Mouse (Mus musculus): ENCODE measurements around the gene Acsm3. TPM values are rescaled to one million over a fixed set of nuclear protein-coding genes. Genes with fewer than 3 reads are reported as not detected.
"Not testable (repeated sequence)": the region's sequence is repeated elsewhere in the genome, so short reads cannot be mapped to it uniquely, and the experiment has no call there.

The Acsm3 gene
- polyA plus RNA-seq (2016; fragmentation: Nextera tagmentation; extraction: Ambion mirVana), result 0.26 and 0.30 TPM in 2 replicates

DNA sequence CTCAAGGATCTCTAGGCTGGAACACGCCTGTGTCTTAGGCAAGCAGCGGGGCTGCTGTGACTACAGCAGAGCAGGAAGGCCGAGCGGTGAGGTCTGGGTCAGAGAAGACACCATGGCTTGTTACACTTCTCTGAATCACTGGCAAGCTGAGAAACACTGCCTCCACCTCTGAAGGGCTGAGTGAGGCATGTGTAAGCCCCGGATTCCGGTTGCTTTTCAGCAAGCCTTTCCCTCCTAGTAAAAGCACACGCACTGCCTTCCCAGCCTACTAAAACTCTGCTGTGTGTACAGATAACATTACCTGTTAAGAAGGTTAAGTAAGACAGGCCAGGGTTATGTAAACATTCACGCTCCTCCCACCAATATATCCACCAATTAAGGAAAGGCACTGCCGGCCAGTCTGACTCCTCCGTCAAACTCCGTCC is at the start of gene Acsm3:
TSS of gene Acsm3 (plus strand) at position 397 of the 425 bp plus-strand sequence.
- no peak within 1 kb of the TSS for H3K4me3 ChIP-seq
- DNase-seq (ENCODE audit: low spot score), result no peak
- H3K27me3 ChIP-seq (ENCODE audit: low read depth, poor library complexity, severe bottlenecking), result no peaks in the 10 kb centered on the region
- no peaks in the 10 kb centered on the region for H3K9me3 ChIP-seq (replicated peaks)
- no peaks in the 10 kb centered on the region for H3K4me1 ChIP-seq
- WGBS, result 54% methylated on average over 11 of the region's 11 CpGs
- H3K27ac ChIP-seq, result no peak within 1 kb of the TSS
- H3K36me3 ChIP-seq, result no peaks in the 10 kb centered on the region

DNA sequence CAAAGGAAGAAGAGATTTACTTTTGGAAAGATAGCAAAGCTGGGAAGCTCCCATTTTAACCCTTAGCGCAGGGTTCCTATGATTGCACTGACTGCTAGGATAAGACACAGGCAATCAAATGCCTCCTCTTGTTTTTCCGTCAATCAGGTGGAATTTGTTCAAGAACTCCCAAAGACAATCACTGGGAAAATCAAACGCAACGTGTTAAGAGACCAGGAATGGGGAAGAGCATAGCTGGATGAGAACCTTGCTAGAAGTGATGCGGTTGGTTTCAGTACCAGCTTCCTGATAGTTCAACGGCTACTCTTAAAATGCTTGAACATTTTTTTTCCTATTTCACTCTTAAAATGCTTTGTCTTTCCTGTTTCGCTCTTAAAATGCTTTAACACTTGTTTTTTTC is 46.6 kb upstream of the Acsm3 start:
- Histone ChIP-seq H3K27ac (no peak overlapping the region), H3K36me3 (peaks cover 51% of the 10 kb centered on the region), H3K27me3 (ENCODE audit: low read depth, poor library complexity, severe bottlenecking) (no peaks in the 10 kb centered on the region), H3K9me3 (replicated peaks) (no peaks in the 10 kb centered on the region), H3K4me1 (no peaks in the 10 kb centered on the region), H3K4me3 (no peak overlapping the region)
- WGBS, result 95% methylated on average over 7 of the region's 7 CpGs
- no peak for DNase-seq (ENCODE audit: low spot score)

DNA sequence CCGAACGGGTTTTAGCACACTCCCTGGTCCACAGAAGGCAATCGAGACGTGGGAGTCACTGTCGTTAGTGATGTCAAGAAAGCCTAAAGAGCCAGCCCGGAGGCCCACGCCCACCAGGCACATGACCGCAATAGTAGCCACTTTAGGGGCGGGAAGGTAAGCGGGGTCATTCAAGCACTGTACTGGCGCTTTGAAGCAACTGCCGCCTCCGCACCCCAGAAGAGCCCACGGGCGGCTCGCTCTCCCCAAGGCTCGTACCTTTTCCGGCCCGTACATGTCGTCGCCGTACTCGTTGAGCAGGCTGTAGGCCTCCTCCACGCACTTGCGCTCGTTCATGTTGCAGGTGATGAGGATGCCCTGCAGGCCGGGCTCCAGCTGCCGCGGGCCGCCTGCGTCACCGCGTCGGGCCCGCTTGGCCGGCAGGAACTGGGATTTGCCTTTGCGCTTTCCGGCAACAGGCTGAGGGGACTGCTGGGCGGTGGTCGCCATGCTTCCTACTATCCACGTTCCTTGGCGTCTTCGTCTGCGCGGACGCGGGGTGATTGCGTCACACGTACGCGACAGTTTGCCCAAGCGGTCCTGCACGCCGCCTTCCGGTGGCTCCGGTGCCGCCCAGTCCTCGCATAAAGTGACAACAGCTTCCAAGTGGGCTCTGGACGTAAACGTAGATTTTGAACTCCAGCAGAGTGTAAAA is 40.3 kb upstream of the Acsm3 start, which contains the start of gene Thumpd1:
TSS of gene Thumpd1 (minus strand) at position 546 of the 694 bp plus-strand sequence.
- peak; percentile 95 for DNase-seq (ENCODE audit: low spot score)
- Histone ChIP-seq H3K9me3 (replicated peaks) (no peaks in the 10 kb centered on the region), H3K4me1 (peaks cover 10% of the 10 kb centered on the region), H3K36me3 (peaks cover 38% of the 10 kb centered on the region), H3K27me3 (ENCODE audit: low read depth, poor library complexity, severe bottlenecking) (no peaks in the 10 kb centered on the region), H3K27ac (peak within 1 kb of the TSS; percentile 94), H3K4me3 (peak within 1 kb of the TSS; percentile 93)
- WGBS, result under 1% methylated on average over 60 of the region's 60 CpGs

DNA sequence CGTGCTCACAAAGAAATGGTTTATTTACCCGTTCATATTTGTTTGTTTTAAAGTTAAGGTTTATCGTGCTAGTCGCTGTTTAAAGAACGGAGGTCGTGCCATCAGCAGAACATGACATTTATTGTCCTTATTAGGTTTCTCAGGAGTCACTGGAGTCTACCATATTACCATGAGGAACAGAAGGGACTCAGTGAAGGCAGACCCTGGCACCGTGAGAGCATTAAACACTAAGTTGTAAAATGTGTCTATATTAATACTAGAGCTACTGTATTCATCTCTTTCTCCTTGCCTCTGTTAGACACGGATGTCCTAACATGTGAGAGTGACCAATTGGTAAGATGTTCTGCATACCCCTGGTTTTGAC is 39.8 kb upstream of the Acsm3 start:
- H3K36me3 ChIP-seq, result peaks cover 33% of the 10 kb centered on the region
- WGBS, result 17% methylated on average over 8 of the region's 8 CpGs
- peak overlapping the region; percentile 94 for H3K27ac ChIP-seq
- no peak for DNase-seq (ENCODE audit: low spot score)
- no peaks in the 10 kb centered on the region for H3K9me3 ChIP-seq (replicated peaks)
- H3K27me3 ChIP-seq (ENCODE audit: low read depth, poor library complexity, severe bottlenecking), result no peaks in the 10 kb centered on the region
- peaks cover 10% of the 10 kb centered on the region for H3K4me1 ChIP-seq
- peak overlapping the region; percentile 93 for H3K4me3 ChIP-seq

DNA sequence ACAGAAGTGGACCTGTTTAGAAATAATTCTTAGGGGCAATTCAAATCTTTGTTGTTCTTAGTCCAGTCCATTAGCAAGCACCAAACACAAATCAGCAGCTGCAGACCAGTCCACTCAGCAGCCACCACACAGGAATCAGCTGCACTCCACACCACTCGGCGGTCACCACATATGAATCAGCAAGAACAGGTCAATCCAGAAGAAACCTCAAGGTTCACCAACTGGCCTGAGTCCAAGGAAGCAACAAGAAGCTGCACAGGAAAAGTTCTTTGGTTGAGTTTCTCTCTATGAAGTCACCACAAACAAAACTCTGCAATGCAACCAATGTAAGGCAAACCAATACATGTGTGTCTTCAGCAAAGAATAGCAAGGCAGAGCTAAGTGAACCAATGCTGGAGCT is 33.1 kb upstream of the Acsm3 start:
- no peak overlapping the region for H3K27ac ChIP-seq
- no peaks in the 10 kb centered on the region for H3K9me3 ChIP-seq (replicated peaks)
- H3K36me3 ChIP-seq, result no peaks in the 10 kb centered on the region
- 89% methylated on average over 2 of the region's 2 CpGs for WGBS
- no peaks in the 10 kb centered on the region for H3K4me1 ChIP-seq
- DNase-seq (ENCODE audit: low spot score), result no peak
- H3K4me3 ChIP-seq, result no peak overlapping the region
- no peaks in the 10 kb centered on the region for H3K27me3 ChIP-seq (ENCODE audit: low read depth, poor library complexity, severe bottlenecking)

DNA sequence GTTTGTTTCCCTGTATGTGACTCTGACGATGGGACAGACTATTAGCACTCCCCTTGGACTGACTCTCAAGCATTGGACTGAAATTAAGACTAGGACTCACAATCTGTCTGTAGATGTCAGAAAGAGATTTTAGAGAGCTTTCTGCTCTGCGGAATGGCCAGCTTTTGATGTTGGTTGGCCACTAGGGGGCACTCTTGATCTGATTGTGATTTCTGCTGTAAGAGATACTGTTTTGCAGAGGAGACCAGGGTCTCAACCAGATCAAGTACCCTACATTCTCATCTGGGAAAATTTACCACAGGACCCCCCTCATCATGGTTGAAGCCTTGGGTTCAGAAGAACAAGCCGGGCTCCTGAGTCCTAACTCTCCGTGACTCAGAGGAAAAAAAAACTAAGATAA is 29.5 kb upstream of the Acsm3 start:
- not testable (repeated sequence) for H3K4me3 ChIP-seq; H3K4me1 ChIP-seq; H3K27ac ChIP-seq; H3K36me3 ChIP-seq; H3K27me3 ChIP-seq (ENCODE audit: low read depth, poor library complexity, severe bottlenecking); H3K9me3 ChIP-seq (replicated peaks); DNase-seq (ENCODE audit: low spot score)
- WGBS, result 84% methylated on average over 4 of the region's 4 CpGs

DNA sequence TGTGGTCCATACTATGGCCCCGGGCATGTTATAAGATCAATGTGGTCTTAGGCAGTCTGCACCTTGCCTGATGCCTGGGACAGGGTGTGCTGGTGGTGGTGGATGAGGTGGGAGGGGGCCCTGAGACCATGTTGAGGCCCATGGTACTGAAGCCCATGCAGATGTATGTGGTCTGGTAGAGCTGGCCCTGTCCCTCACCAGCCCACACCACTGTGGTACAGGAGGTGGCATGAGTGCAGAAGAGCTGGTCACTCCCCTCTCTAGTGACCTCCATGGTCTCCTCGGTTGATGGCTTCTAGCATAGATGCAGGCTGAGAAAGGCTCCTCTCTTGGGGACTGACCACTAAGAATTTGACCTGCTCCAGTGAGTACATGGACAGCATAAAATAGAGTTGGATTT is 21.8 kb upstream of the Acsm3 start:
- WGBS, result 86% methylated on average over 2 of the region's 2 CpGs
- no peaks in the 10 kb centered on the region for H3K4me1 ChIP-seq
- no peaks in the 10 kb centered on the region for H3K36me3 ChIP-seq
- DNase-seq (ENCODE audit: low spot score), result no peak
- H3K4me3 ChIP-seq, result no peak overlapping the region
- no peaks in the 10 kb centered on the region for H3K9me3 ChIP-seq (replicated peaks)
- H3K27me3 ChIP-seq (ENCODE audit: low read depth, poor library complexity, severe bottlenecking), result no peaks in the 10 kb centered on the region
- H3K27ac ChIP-seq, result no peak overlapping the region

DNA sequence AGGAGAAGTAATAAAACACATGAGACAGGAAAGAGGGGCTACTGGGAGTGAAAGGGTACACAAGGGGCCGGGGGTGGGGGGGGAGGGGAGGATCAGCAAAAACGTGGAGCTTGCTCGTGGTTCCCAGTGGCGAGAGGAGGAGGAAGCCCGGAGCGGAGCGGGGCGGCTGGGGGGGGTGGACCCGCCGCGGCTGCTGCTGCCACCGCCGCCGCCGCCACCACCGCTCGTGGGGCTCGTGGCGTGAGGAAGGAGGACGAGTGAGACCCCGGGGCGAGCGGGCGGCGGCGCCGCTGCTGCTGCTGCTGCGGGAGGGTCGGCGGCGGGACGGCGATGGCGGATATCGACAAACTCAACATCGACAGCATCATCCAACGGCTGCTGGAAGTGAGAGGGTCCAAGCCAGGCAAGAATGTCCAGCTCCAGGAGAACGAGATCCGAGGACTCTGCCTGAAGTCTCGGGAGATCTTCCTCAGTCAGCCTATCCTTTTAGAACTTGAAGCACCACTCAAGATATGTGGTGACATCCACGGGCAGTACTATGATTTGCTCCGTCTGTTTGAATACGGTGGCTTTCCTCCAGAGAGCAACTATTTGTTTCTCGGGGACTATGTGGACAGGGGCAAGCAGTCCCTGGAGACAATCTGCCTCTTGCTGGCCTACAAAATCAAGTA is 20.8 kb upstream of the Acsm3 start:
- not testable (repeated sequence) for H3K36me3 ChIP-seq; H3K4me1 ChIP-seq; H3K27me3 ChIP-seq (ENCODE audit: low read depth, poor library complexity, severe bottlenecking); H3K9me3 ChIP-seq (replicated peaks); DNase-seq (ENCODE audit: low spot score)
- WGBS, result 13% methylated on average over 20 of the region's 44 CpGs
- H3K27ac ChIP-seq, result peak overlapping the region; percentile 64
- H3K4me3 ChIP-seq, result peak overlapping the region; percentile 49

DNA sequence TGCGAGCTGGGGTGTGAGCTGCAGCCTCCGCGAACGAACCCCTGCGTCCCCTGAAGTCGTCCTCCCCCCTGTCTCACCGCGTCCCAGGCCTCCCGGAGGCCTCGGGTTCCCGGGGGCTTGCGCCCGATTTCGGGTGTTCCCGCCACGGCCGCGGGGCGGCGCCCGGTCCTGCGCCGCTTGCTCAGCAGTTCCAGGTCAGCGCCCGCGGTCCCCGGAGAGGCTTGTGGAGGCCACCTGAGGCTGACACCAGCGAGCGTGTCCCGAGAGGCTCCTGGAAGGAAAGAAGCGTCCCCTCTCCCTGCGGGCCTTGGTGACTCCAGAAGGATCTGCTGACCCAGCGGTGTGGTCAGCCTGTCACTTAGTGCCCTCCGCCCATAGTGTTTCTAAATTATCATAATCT is 16.4 kb upstream of the Acsm3 start:
- H3K27me3 ChIP-seq (ENCODE audit: low read depth, poor library complexity, severe bottlenecking), result no peaks in the 10 kb centered on the region
- H3K4me1 ChIP-seq, result peaks cover 6% of the 10 kb centered on the region
- H3K36me3 ChIP-seq, result no peaks in the 10 kb centered on the region
- peak overlapping the region; percentile 36 for H3K4me3 ChIP-seq
- H3K27ac ChIP-seq, result no peak overlapping the region
- no peaks in the 10 kb centered on the region for H3K9me3 ChIP-seq (replicated peaks)
- peak; percentile 53 for DNase-seq (ENCODE audit: low spot score)
- 6% methylated on average over 34 of the region's 34 CpGs for WGBS

DNA sequence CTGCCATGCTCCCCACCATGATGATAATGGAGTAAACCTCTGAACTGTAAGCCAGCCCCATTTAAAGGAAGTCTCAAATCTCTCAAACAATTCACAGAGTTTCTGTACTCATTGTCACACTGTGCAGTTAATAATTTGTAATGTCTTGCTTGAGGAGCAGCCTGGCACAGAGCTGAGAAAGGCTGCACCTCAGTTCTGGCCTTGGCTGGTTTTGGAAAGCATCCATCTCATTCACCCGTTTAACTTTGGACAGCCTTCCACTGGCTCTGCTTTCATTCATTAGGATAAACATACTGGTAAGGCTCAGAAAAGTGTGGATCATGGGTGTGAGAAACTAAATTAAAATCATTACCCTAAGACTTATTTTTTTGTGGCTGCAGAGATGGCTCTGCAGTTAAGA is 14.9 kb upstream of the Acsm3 start:
- 95% methylated on average over 1 of the region's 1 CpGs for WGBS
- H3K36me3 ChIP-seq, result no peaks in the 10 kb centered on the region
- no peak for DNase-seq (ENCODE audit: low spot score)
- no peaks in the 10 kb centered on the region for H3K9me3 ChIP-seq (replicated peaks)
- no peaks in the 10 kb centered on the region for H3K27me3 ChIP-seq (ENCODE audit: low read depth, poor library complexity, severe bottlenecking)
- H3K4me3 ChIP-seq, result no peak overlapping the region
- H3K27ac ChIP-seq, result no peak overlapping the region
- H3K4me1 ChIP-seq, result peaks cover 6% of the 10 kb centered on the region

DNA sequence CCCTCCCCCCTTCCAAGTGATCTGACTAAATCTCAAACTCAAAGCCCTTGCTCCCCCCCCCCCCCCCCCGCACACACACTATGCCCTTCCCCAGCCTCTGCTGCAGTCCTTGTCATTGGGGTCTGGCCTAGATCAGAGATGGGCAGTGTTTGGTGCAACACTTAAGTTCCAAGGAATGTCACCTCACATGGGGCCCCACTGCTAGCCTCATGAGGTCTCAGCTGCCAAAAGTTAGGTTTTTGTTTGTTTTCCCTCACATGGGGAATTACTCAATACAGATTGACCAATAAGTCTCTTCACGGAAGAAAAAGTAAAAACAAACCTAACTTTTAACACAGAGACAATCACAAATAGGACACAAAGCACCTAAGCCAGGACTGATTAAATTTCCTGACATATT is 12.0 kb upstream of the Acsm3 start:
- H3K9me3 ChIP-seq (replicated peaks), result no peaks in the 10 kb centered on the region
- H3K27me3 ChIP-seq (ENCODE audit: low read depth, poor library complexity, severe bottlenecking), result no peaks in the 10 kb centered on the region
- WGBS, result 68% methylated on average over 1 of the region's 2 CpGs
- H3K36me3 ChIP-seq, result no peaks in the 10 kb centered on the region
- H3K27ac ChIP-seq, result no peak overlapping the region
- H3K4me1 ChIP-seq, result peaks cover 6% of the 10 kb centered on the region
- DNase-seq (ENCODE audit: low spot score), result no peak
- no peak overlapping the region for H3K4me3 ChIP-seq

DNA sequence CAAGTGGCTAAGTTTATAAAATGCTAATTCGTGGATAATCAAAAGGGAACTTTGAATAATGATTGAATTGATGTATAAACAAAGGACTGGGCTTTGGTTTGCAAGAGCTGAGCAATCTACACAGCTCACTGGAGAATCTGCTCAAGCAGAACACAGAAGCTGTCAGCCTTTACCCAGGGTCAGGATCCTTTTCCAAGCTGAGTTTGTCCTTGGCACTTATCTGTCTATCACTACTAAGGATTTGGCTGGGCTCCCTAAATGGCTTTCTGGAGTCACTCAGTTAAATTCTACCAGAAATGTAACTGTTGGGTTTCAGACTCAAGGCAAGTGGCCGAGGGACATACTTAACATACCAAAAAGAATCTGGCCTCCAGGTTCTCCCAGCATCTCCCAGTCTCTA is 10.8 kb upstream of the Acsm3 start:
- Histone ChIP-seq H3K36me3 (no peaks in the 10 kb centered on the region), H3K9me3 (replicated peaks) (no peaks in the 10 kb centered on the region), H3K4me1 (no peaks in the 10 kb centered on the region), H3K27ac (no peak overlapping the region), H3K4me3 (no peak overlapping the region), H3K27me3 (ENCODE audit: low read depth, poor library complexity, severe bottlenecking) (no peaks in the 10 kb centered on the region)
- WGBS, result 74% methylated on average over 2 of the region's 2 CpGs
- no peak for DNase-seq (ENCODE audit: low spot score)

DNA sequence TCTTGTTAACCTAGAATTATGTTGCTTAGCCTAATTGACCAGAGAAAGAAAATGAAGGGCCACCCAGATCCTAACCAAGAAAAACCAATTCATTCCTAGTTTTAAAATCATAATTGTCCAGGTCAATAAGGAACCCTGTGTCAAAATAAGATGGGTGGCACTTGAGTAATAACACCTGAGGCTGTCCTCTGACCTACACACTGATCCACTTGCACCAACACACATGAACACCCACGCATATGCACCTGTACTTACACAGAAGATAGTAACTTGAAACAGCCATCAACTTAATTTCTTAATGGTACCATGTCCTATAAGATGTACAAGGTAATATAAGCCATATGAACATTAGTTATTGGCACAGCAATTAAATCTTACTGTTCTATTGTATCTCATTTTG is 7.0 kb upstream of the Acsm3 start:
- no peaks in the 10 kb centered on the region for H3K9me3 ChIP-seq (replicated peaks)
- H3K27me3 ChIP-seq (ENCODE audit: low read depth, poor library complexity, severe bottlenecking), result no peaks in the 10 kb centered on the region
- H3K36me3 ChIP-seq, result no peaks in the 10 kb centered on the region
- H3K4me1 ChIP-seq, result no peaks in the 10 kb centered on the region
- WGBS, result 88% methylated on average over 1 of the region's 1 CpGs
- H3K4me3 ChIP-seq, result no peak overlapping the region
- no peak overlapping the region for H3K27ac ChIP-seq
- no peak for DNase-seq (ENCODE audit: low spot score)

Measured in limb, embryonic 10.5 days (tissue).